In genomic region chr6:31083701-31084100, GRCm38 (mm10) we compare ENCODE assay signal across 21 mouse cellular contexts.
"Had no signal": no experiment of that assay in that cellular context is flagged by ENCODE, and none has a peak within 500 bp of the region (broad histone marks: within the 10 kb centered on the region; RNA-seq: fewer than 3 reads in every experiment).

No protein-coding gene starts in this region.

- H3K4me2 ChIP-seq: heart, embryonic 12.5 days; hindbrain, embryonic 13.5 days; hindbrain, embryonic 15.5 days; kidney, embryonic 15.5 days; limb, embryonic 12.5 days; limb, embryonic 15.5 days; liver, embryonic 12.5 days had no signal

- H3K27me3 ChIP-seq: heart, embryonic 12.5 days; hindbrain, embryonic 15.5 days; kidney, embryonic 15.5 days; limb, embryonic 12.5 days; limb, embryonic 15.5 days; liver, embryonic 12.5 days had no signal

- H3K9ac ChIP-seq: heart, embryonic 12.5 days; hindbrain, embryonic 13.5 days; hindbrain, embryonic 15.5 days; kidney, embryonic 15.5 days; limb, embryonic 12.5 days; limb, embryonic 15.5 days; liver, embryonic 12.5 days; liver, embryonic 14.5 days had no signal

- H3K9me3 ChIP-seq: heart, embryonic 12.5 days; hindbrain, embryonic 10.5 days; hindbrain, embryonic 13.5 days; hindbrain, embryonic 15.5 days; kidney, embryonic 15.5 days; limb, embryonic 12.5 days; limb, embryonic 15.5 days; liver, embryonic 12.5 days had no signal

- H3K27ac ChIP-seq: hindbrain, embryonic 13.5 days; hindbrain, embryonic 15.5 days; hindbrain, postnatal 0 days; kidney, embryonic 15.5 days; kidney, postnatal 0 days; limb, embryonic 15.5 days; liver, embryonic 12.5 days; liver, embryonic 14.5 days had no signal

- ATAC-seq: hindbrain, postnatal 0 days; intestine, embryonic 16.5 days; liver, embryonic 12.5 days had no signal

- H3K36me3 ChIP-seq: heart, embryonic 12.5 days; hindbrain, embryonic 10.5 days; hindbrain, embryonic 13.5 days; hindbrain, embryonic 15.5 days; kidney, embryonic 15.5 days; limb, embryonic 12.5 days; limb, embryonic 15.5 days had no signal

- H3K4me3 ChIP-seq: heart, adult 2 months; heart, embryonic 12.5 days; hindbrain, embryonic 10.5 days; hindbrain, embryonic 13.5 days; hindbrain, embryonic 15.5 days; kidney, embryonic 15.5 days; limb, embryonic 12.5 days; limb, embryonic 15.5 days; liver, embryonic 12.5 days had no signal

- DNase-seq: heart, adult 11 months; kidney, adult 11 months; kidney, adult 2 months; kidney, adult 9 months; kidney, postnatal 14 days; kidney, postnatal 36 days; layer of hippocampus, postnatal 36 days; left cerebral cortex, postnatal 4 days had no signal
